Mouse (Mus musculus): Measurements from ENCODE around the gene Copz1.

DNA sequence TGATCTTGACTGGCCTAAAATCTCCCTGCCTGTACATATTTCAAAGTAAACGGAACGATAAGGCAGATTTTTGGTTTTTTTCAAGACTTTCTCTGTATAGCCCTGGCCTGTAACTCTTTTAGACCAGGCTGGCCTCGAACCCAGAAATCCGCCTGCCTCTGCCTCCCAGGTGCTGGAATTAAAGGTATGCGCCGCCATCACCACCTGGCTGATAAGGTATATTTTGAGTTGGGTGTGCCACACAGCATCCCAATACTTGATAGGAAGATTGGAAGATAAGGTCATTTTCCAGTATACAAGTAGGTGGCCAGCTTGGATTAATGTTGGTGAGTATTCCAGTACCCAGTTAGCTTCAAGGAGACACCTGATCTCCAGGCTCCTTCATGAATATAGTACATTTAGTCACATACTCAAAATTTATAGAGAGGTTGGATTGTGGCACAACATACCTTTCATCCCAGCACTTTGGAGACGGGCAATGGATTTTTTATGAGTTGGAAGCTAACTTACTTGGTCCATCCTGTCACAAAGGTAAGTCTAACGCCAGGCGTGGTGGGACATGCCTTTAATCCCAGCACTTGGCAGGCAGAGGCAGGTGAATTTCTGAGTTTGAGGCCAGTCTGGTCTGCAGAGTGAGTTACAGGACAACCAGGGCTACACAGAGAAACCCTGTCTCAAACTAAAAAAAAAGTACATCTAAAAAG is 25.3 kb upstream of the Copz1 start:
- TF ChIP-seq CTCF (IDR thresholded peaks at IDR 0.05; ENCODE audit: control insufficient read depth, insufficient read depth, insufficient read length) = no peak
- no peak for TF ChIP-seq MYOD1 (IDR thresholded peaks at IDR 0.05; ENCODE audit: control insufficient read depth, insufficient read length, low read depth)

All from C2C12 (cell line).